Mouse (Mus musculus): ENCODE data around the gene Clip2. TPM values are rescaled to one million over a fixed set of nuclear protein-coding genes. Genes with fewer than 3 reads are reported as not detected.
"Not testable (repeated sequence)": the region's sequence is repeated elsewhere in the genome, so short reads cannot be mapped to it uniquely, and the experiment has no call there.

Gene Clip2
- total RNA-seq, 2 experiments from 2014 or later = 113 to 116 TPM

GRCm38 (mm10) chr5:134500681-134501080, 51.6 kb downstream of the Clip2 start:
- intact Hi-C loops (cut with DNase I) = no loop called here
- no peak for DNase-seq (ENCODE audit: low spot score in 2 of 2)

- intact Hi-C loops (cut with DNase I) = no loop called here
- DNase-seq (ENCODE audit: low spot score in 2 of 2) = peak in 1 of 2 experiments; percentile 70
These were observed 52.2 kb downstream of the Clip2 start for GRCm38 (mm10) chr5:134500062-134500461.

- no peak for DNase-seq (ENCODE audit: low spot score in 2 of 2)
- intact Hi-C loops (cut with DNase I) = loop anchor here (10.0 kb wide), 1 partner anchor 408 kb away; the partner anchor contains the start of gene Tmem270
These were observed 55.2 kb downstream of the Clip2 start for GRCm38 (mm10) chr5:134497026-134497425.

- no peak for DNase-seq (ENCODE audit: low spot score in 2 of 2)
- intact Hi-C loops (cut with DNase I) = loop anchor here (2.0 to 10.0 kb wide), 2 partner anchors 87 to 409 kb away; partner anchors contain the start of gene Tmem270
These were observed 56.4 kb downstream of the Clip2 start for GRCm38 (mm10) chr5:134495796-134496195.

- intact Hi-C loops (cut with DNase I) = loop anchor here (2.0 to 10.0 kb wide), 3 partner anchors 89 to 411 kb away; partner anchors contain the start of gene Tmem270
- peak; percentile 93 to 95 for DNase-seq (ENCODE audit: low spot score in 2 of 2)
These were observed 58.1 kb downstream of the Clip2 start for GRCm38 (mm10) chr5:134494142-134494541.

- DNase-seq (ENCODE audit: low spot score in 2 of 2) = no peak
- intact Hi-C loops (cut with DNase I) = loop anchor here (5.0 to 10.0 kb wide), 2 partner anchors 209 to 412 kb away; partner anchors contain the start of gene Tmem270
These were observed 59.3 kb downstream of the Clip2 start for GRCm38 (mm10) chr5:134492956-134493355.

GRCm38 (mm10) chr5:134491712-134492417, 60.4 kb downstream of the Clip2 start:
- intact Hi-C loops (cut with DNase I) = loop anchor here (5.0 to 10.0 kb wide), 2 partner anchors 210 to 413 kb away; partner anchors contain the start of gene Tmem270
- DNase-seq (ENCODE audit: low spot score in 2 of 2) = peak; percentile 90 to 91

- intact Hi-C loops (cut with DNase I) = loop anchor here (5.0 to 10.0 kb wide), 2 partner anchors 211 to 414 kb away; partner anchors contain the start of gene Tmem270
- DNase-seq (ENCODE audit: low spot score in 2 of 2) = no peak
These were observed 61.0 kb downstream of the Clip2 start for GRCm38 (mm10) chr5:134491206-134491605.

- no peak for DNase-seq (ENCODE audit: low spot score in 2 of 2)
- intact Hi-C loops (cut with DNase I) = loop anchor here (5.0 to 10.0 kb wide), 2 partner anchors 212 to 414 kb away; partner anchors contain the start of gene Tmem270
These were observed 61.8 kb downstream of the Clip2 start for GRCm38 (mm10) chr5:134490465-134490864.

GRCm38 (mm10) chr5:134489583-134489982, 62.7 kb downstream of the Clip2 start:
- intact Hi-C loops (cut with DNase I) = loop anchor here (5.0 kb wide), 1 partner anchor 117 kb away; no protein-coding TSS in a partner anchor
- DNase-seq (ENCODE audit: low spot score in 2 of 2) = peak in 1 of 2 experiments; percentile 51

GRCm38 (mm10) chr5:134488596-134488995, 63.6 kb downstream of the Clip2 start:
- DNase-seq (ENCODE audit: low spot score in 2 of 2) = no peak
- intact Hi-C loops (cut with DNase I) = loop anchor here (5.0 kb wide), 1 partner anchor 116 kb away; no protein-coding TSS in a partner anchor

GRCm38 (mm10) chr5:134488042-134488441, 64.2 kb downstream of the Clip2 start:
- no peak for DNase-seq (ENCODE audit: low spot score in 2 of 2)
- intact Hi-C loops (cut with DNase I) = loop anchor here (5.0 kb wide), 1 partner anchor 116 kb away; no protein-coding TSS in a partner anchor

GRCm38 (mm10) chr5:134485900-134486665, 66.2 kb downstream of the Clip2 start:
- intact Hi-C loops (cut with DNase I) = loop anchor here (1.0 to 5.0 kb wide), 3 partner anchors 101 to 305 kb away; no protein-coding TSS in a partner anchor
- peak; percentile 80 to 83 for DNase-seq (ENCODE audit: low spot score in 2 of 2)

GRCm38 (mm10) chr5:134485183-134485730, 67.0 kb downstream of the Clip2 start:
- no peak for DNase-seq (ENCODE audit: low spot score in 2 of 2)
- intact Hi-C loops (cut with DNase I) = loop anchor here (5.0 kb wide), 1 partner anchor 113 kb away; no protein-coding TSS in a partner anchor

- no peak for DNase-seq (ENCODE audit: low spot score in 2 of 2)
- intact Hi-C loops (cut with DNase I) = no loop called here
These were observed 68.9 kb downstream of the Clip2 start for GRCm38 (mm10) chr5:134483291-134483690.

- no peak for DNase-seq (ENCODE audit: low spot score in 2 of 2)
- intact Hi-C loops (cut with DNase I) = no loop called here
These were observed 69.9 kb downstream of the Clip2 start for GRCm38 (mm10) chr5:134482331-134482730.

- intact Hi-C loops (cut with DNase I); DNase-seq (ENCODE audit: low spot score in 2 of 2): not testable (repeated sequence)
These were observed 73.3 kb downstream of the Clip2 start for GRCm38 (mm10) chr5:134478886-134479285.

GRCm38 (mm10) chr5:134475686-134476085, 76.5 kb downstream of the Clip2 start:
- DNase-seq (ENCODE audit: low spot score in 2 of 2); intact Hi-C loops (cut with DNase I): not testable (repeated sequence)

GRCm38 (mm10) chr5:134475006-134475605, 77.1 kb downstream of the Clip2 start:
- intact Hi-C loops (cut with DNase I) = no loop called here
- no peak for DNase-seq (ENCODE audit: low spot score in 2 of 2)
